Mouse (Mus musculus): ENCODE results near the gene Opn1sw.
"Not testable (repeated sequence)": the region's sequence is repeated elsewhere in the genome, so short reads cannot be mapped to it uniquely, and the experiment has no call there.

The Opn1sw gene

DNA sequence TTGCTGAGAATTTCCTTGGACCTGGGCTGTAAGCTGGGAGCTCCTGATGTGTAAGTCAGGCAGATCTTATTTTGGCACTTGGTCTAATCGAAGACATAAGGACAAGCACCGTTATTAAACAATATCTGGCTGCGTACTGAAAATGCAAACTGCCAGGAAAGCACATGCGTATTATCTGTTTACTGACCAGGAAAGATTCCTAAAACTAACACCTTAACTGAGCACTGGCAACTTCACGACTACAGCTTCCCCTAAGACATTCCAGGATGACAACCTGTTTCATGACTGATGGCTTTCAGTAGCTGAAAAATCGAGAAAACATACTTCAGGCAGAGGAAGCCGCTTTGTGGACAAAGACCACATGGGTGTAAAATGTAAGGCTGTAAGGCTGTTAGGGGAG, 41.1 kb downstream of the Opn1sw start:
- DNase-seq (ENCODE audit: low spot score): no peak

DNA sequence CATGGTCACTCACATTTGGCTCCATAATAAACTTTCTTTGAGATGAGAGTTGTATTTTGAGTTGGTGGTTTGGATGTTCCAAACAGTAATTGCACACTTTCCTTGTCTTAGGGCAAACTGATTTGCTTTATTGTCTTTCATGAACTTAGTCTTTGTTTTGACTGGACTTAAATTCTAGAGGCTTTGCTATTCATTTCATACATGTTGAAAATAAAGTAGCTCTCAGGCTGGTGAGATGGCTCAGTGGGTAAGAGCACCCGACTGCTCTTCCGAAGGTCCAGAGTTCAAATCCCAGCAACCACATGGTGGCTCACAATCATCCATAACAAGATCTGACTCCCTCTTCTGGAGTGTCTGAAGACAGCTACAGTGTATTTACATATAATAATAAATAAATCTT, 41.8 kb downstream of the Opn1sw start:
- DNase-seq (ENCODE audit: low spot score): not testable (repeated sequence)

DNA sequence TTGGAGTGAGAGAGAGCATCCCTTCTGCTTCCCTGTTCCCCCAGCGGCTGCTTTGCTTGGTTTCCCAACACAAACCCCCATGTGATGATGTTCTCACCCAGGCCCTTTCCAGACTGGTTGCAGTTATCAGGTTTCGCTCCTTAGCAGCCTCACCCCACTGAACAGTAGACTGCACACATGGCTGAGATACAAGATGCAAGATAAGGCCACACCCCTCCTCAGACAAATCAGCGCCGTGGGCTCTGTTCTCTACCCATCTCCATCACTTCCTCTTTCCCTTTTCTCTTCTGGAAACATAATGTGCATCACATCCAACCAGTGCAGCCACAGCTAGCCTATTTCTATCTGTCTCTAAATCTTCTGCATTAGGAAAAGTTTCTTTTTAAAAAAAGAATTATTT, 58.8 kb downstream of the Opn1sw start:
- DNase-seq (ENCODE audit: low spot score): no peak

DNA sequence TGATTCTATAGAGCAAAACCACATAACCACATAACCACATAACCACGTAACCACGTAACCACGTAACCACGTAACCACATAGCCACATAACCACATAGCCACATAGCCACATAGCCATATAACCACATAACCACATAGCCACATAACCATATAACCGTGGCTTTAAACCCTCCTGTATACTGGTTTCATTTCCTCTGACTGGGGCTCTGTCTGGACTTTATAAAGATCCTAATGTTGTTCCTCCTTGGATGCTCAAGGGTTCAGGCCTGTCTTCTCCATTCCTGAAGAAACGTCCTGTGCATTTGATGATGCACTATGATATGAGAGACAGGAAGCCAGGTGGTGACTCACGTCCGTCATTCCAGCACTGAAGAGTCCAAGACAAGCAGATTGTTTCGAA, 61.3 kb downstream of the Opn1sw start:
- no peak for DNase-seq (ENCODE audit: low spot score)

All from ovary, postnatal 10 days (tissue).